Mouse (Mus musculus) B cell, adult 2 months (primary cell): ENCODE data around the gene Adgrg6.

ENCODE experiments used
- DNase-seq, 2 experiments: peaks; one replicate each; pipeline ENCODE4 v3.0.0; 2022

Adgrg6 gene

GRCm38 (mm10) chr10:14544941-14545717 is at the start of gene Adgrg6:
TSS of gene Adgrg6 (minus strand) at chr10:14545659.
- DNase-seq: no peak

GRCm38 (mm10) chr10:14592215-14592614 is 46.8 kb upstream of the Adgrg6 start:
- DNase-seq: no peak

GRCm38 (mm10) chr10:14590816-14591215 is 45.4 kb upstream of the Adgrg6 start:
- DNase-seq: no peak

- DNase-seq: no peak
Observed at GRCm38 (mm10) chr10:14589667-14590066, 44.2 kb upstream of the Adgrg6 start.

GRCm38 (mm10) chr10:14583496-14583895 is 38.0 kb upstream of the Adgrg6 start:
- no peak for DNase-seq

- no peak for DNase-seq
Observed at GRCm38 (mm10) chr10:14574255-14574654, 28.8 kb upstream of the Adgrg6 start.

- DNase-seq: no peak
Observed at GRCm38 (mm10) chr10:14571143-14571542, 25.7 kb upstream of the Adgrg6 start.

GRCm38 (mm10) chr10:14570616-14571015 is 25.2 kb upstream of the Adgrg6 start:
- no peak for DNase-seq

GRCm38 (mm10) chr10:14546111-14546551 is 672 bp upstream of the Adgrg6 start:
- no peak for DNase-seq

GRCm38 (mm10) chr10:14544608-14544940 is 885 bp downstream of the Adgrg6 start:
- no peak for DNase-seq

- no peak for DNase-seq
Observed at GRCm38 (mm10) chr10:14543511-14544067, 1.9 kb downstream of the Adgrg6 start.

GRCm38 (mm10) chr10:14537102-14537501 is 8.4 kb downstream of the Adgrg6 start:
- DNase-seq: no peak

- DNase-seq: no peak
Observed at GRCm38 (mm10) chr10:14531090-14531489, 14.4 kb downstream of the Adgrg6 start.

GRCm38 (mm10) chr10:14530670-14531069 is 14.8 kb downstream of the Adgrg6 start:
- no peak for DNase-seq

- no peak for DNase-seq
Observed at GRCm38 (mm10) chr10:14527765-14528164, 17.7 kb downstream of the Adgrg6 start.

GRCm38 (mm10) chr10:14522729-14523128 is 22.7 kb downstream of the Adgrg6 start:
- no peak for DNase-seq

GRCm38 (mm10) chr10:14520912-14521675 is 24.4 kb downstream of the Adgrg6 start:
- DNase-seq: no peak

GRCm38 (mm10) chr10:14517909-14518308 is 27.6 kb downstream of the Adgrg6 start:
- DNase-seq: no peak

- DNase-seq: no peak
Observed at GRCm38 (mm10) chr10:14511904-14512663, 33.4 kb downstream of the Adgrg6 start.

- no peak for DNase-seq
Observed at GRCm38 (mm10) chr10:14511157-14511556, 34.3 kb downstream of the Adgrg6 start.

GRCm38 (mm10) chr10:14495658-14496057 is 49.8 kb downstream of the Adgrg6 start:
- DNase-seq: no peak

GRCm38 (mm10) chr10:14495204-14495603 is 50.3 kb downstream of the Adgrg6 start:
- no peak for DNase-seq

- DNase-seq: no peak
Observed at GRCm38 (mm10) chr10:14491838-14492237, 53.6 kb downstream of the Adgrg6 start.
